Mouse (Mus musculus) brain, embryonic 14.5 days (tissue): ENCODE results near the gene Fam69a.

Source experiments
- CTCF ChIP-seq: fragments of 200-500 bp; IDR thresholded peaks from 2 replicates; pipeline ENCODE4 v1.5.1; 2012; ENCODE audit warnings: inconsistent platforms, mild to moderate bottlenecking, moderate library complexity, borderline replicate concordance; ENCODE audit not compliant: insufficient read depth, insufficient read length; ENCODE audit errors: extremely low read depth
- POLR2A ChIP-seq: fragments of 200-500 bp; IDR thresholded peaks from 2 replicates; pipeline ENCODE4 v1.6.1; 2012; ENCODE audit warnings: mild to moderate bottlenecking, inconsistent platforms, borderline replicate concordance; ENCODE audit not compliant: poor library complexity, insufficient read depth, insufficient read length, severe bottlenecking; ENCODE audit errors: extremely low read depth

GRCm38 (mm10) chr5:107932556-107932955 is 54.3 kb downstream of the Fam69a start:
- no peak for TF ChIP-seq POLR2A
- TF ChIP-seq CTCF = no peak
